Comparison of ENCODE assay signal across 9 mouse cellular contexts in genomic region chr12:44438884-44439283, GRCm38 (mm10).
DNase-seq lines count a peak whose midpoint lies in the region; ATAC-seq and TF ChIP-seq lines count a peak whose summit lies in the region.
"Had no signal": no experiment of that assay in that cellular context is flagged by ENCODE, and none has a peak within 500 bp of the region (broad histone marks: within the 10 kb centered on the region; RNA-seq: fewer than 3 reads in every experiment).

No protein-coding gene starts in this region.

- no peak for TF ChIP-seq CTCF in layer of hippocampus, adult 2 months (conservative IDR thresholded peaks at IDR 0.05)

- peak overlapping the region; percentile 24; the same call in 1 of the 2 replicates for H3K4me3 ChIP-seq in layer of hippocampus, adult 2 months
- peak overlapping the region; percentile 12 for H3K4me3 ChIP-seq in hindbrain, embryonic 14.5 days (replicated peaks; ENCODE audit: low read length)
- H3K4me3 ChIP-seq: heart, adult 2 months had no signal

- ATAC-seq in common myeloid progenitor, adult 5-6 weeks (replicated peaks; ENCODE audit: low read depth, poor library complexity, severe bottlenecking): peak; percentile 87
- ATAC-seq in hindbrain, embryonic 14.5 days (ENCODE audit: low FRiP score): peak; percentile 39; the same call in 1 of the 2 replicates
- no peak for ATAC-seq in inflammation-experienced regulatory T-cells, adult 6 months

- peak overlapping the region; percentile 56 for H3K9ac ChIP-seq in hindbrain, embryonic 14.5 days

- H3K9me3 ChIP-seq in hindbrain, embryonic 14.5 days (ENCODE audit: control insufficient read depth, low read length): no peaks in the 10 kb centered on the region

- DNase-seq in layer of hippocampus, adult 2 months (ENCODE audit: low spot score in 2 of 2): no peak
- DNase-seq in layer of hippocampus, adult 11-12 months (ENCODE audit: low spot score): no peak
- DNase-seq in hindbrain, embryonic 14.5 days (ENCODE audit: low spot score): no peak
- peak; percentile 31 for DNase-seq in neural tube, embryonic 10.5 days (ENCODE audit: extremely low spot score, low spot score)
- no peak for DNase-seq in spleen, postnatal 4 days (ENCODE audit: low spot score in 2 of 2)
- DNase-seq in right cerebral cortex, postnatal 14 days: no peak
- DNase-seq: heart, adult 2 months had no signal

- H3K4me2 ChIP-seq in hindbrain, embryonic 14.5 days (replicated peaks): peak overlapping the region; percentile 46

- H3K4me1 ChIP-seq in hindbrain, embryonic 14.5 days (replicated peaks; ENCODE audit: control insufficient read depth, insufficient read depth, low read length): peaks cover 44% of the 10 kb centered on the region

- 3% methylated on average over 8 of the region's 8 CpGs for WGBS in hindbrain, embryonic 14.5 days

- H3K27ac ChIP-seq in layer of hippocampus, adult 2 months: peak overlapping the region; percentile 86
- H3K27ac ChIP-seq in hindbrain, embryonic 14.5 days: peak overlapping the region; percentile 76
- H3K27ac ChIP-seq: heart, adult 2 months had no signal

- H3K27me3 ChIP-seq in hindbrain, embryonic 14.5 days (ENCODE audit: control insufficient read depth, insufficient read depth, low read length): no peaks in the 10 kb centered on the region

- H3K36me3 ChIP-seq in hindbrain, embryonic 14.5 days (replicated peaks; ENCODE audit: control insufficient read depth, insufficient read depth): no peaks in the 10 kb centered on the region; the same call in 1 of the 2 replicates
